Mouse (Mus musculus): ENCODE measurements around the gene Mat2a. TPM values are rescaled to one million over a fixed set of nuclear protein-coding genes. Genes with fewer than 3 reads are reported as not detected.

The Mat2a gene
- polyA plus RNA-seq, 1 experiment from 2014 or later = 405 TPM

- Histone ChIP-seq H3K4me3 (no peak overlapping the region), H3K9me3 (replicated peaks) (no peaks in the 10 kb centered on the region), H3K27me3 (no peaks in the 10 kb centered on the region), H3K4me1 (no peaks in the 10 kb centered on the region), H3K9ac (no peak overlapping the region), H3K36me3 (peaks cover 74% of the 10 kb centered on the region), H3K27ac (no peak overlapping the region), H3K4me2 (replicated peaks) (no peak overlapping the region)
- ATAC-seq (ENCODE audit: low FRiP score) = peak; percentile 82
- 42% methylated on average over 8 of the region's 8 CpGs for WGBS
These were observed 11.3 kb downstream of the Mat2a start for GRCm38 (mm10) chr6:72428036-72428435.

GRCm38 (mm10) chr6:72425646-72426045, 13.7 kb downstream of the Mat2a start:
- H3K4me3 ChIP-seq = no peak overlapping the region
- H3K36me3 ChIP-seq = peaks cover 77% of the 10 kb centered on the region
- no peak overlapping the region for H3K27ac ChIP-seq
- no peak for ATAC-seq (ENCODE audit: low FRiP score)
- H3K9me3 ChIP-seq (replicated peaks) = no peaks in the 10 kb centered on the region
- no peaks in the 10 kb centered on the region for H3K4me1 ChIP-seq
- H3K27me3 ChIP-seq = no peaks in the 10 kb centered on the region
- no peak overlapping the region for H3K4me2 ChIP-seq (replicated peaks)
- H3K9ac ChIP-seq = no peak overlapping the region
- 89% methylated on average over 11 of the region's 11 CpGs for WGBS

GRCm38 (mm10) chr6:72420901-72421300, 18.5 kb downstream of the Mat2a start:
- Histone ChIP-seq H3K27ac (no peak overlapping the region), H3K4me3 (no peak overlapping the region), H3K36me3 (peaks cover 82% of the 10 kb centered on the region), H3K9ac (no peak overlapping the region), H3K9me3 (replicated peaks) (no peaks in the 10 kb centered on the region), H3K4me1 (no peaks in the 10 kb centered on the region), H3K27me3 (no peaks in the 10 kb centered on the region), H3K4me2 (replicated peaks) (no peak overlapping the region)
- no peak for ATAC-seq (ENCODE audit: low FRiP score)
- 92% methylated on average over 10 of the region's 10 CpGs for WGBS

- Histone ChIP-seq H3K4me2 (replicated peaks) (no peak overlapping the region), H3K27ac (no peak overlapping the region), H3K9me3 (replicated peaks) (no peaks in the 10 kb centered on the region), H3K36me3 (peaks cover 71% of the 10 kb centered on the region), H3K9ac (no peak overlapping the region), H3K27me3 (no peaks in the 10 kb centered on the region), H3K4me3 (no peak overlapping the region), H3K4me1 (peaks cover 9% of the 10 kb centered on the region)
- WGBS = 84% methylated on average over 1 of the region's 1 CpGs
- no peak for ATAC-seq (ENCODE audit: low FRiP score)
These were observed 19.6 kb downstream of the Mat2a start for GRCm38 (mm10) chr6:72419806-72420205.

GRCm38 (mm10) chr6:72418279-72418678, 21.1 kb downstream of the Mat2a start:
- H3K9me3 ChIP-seq (replicated peaks) = no peaks in the 10 kb centered on the region
- no peak overlapping the region for H3K4me2 ChIP-seq (replicated peaks)
- H3K27me3 ChIP-seq = no peaks in the 10 kb centered on the region
- H3K4me1 ChIP-seq = peaks cover 17% of the 10 kb centered on the region
- 95% methylated on average over 4 of the region's 4 CpGs for WGBS
- no peak overlapping the region for H3K4me3 ChIP-seq
- H3K9ac ChIP-seq = no peak overlapping the region
- ATAC-seq (ENCODE audit: low FRiP score) = no peak
- H3K27ac ChIP-seq = no peak overlapping the region
- H3K36me3 ChIP-seq = peaks cover 56% of the 10 kb centered on the region

- H3K4me1 ChIP-seq = peaks cover 17% of the 10 kb centered on the region
- H3K4me3 ChIP-seq = no peak overlapping the region
- H3K27me3 ChIP-seq = no peaks in the 10 kb centered on the region
- ATAC-seq (ENCODE audit: low FRiP score) = no peak
- H3K27ac ChIP-seq = no peak overlapping the region
- H3K4me2 ChIP-seq (replicated peaks) = no peak overlapping the region
- H3K36me3 ChIP-seq = peaks cover 37% of the 10 kb centered on the region
- no peaks in the 10 kb centered on the region for H3K9me3 ChIP-seq (replicated peaks)
- H3K9ac ChIP-seq = no peak overlapping the region
- WGBS = 84% methylated on average over 7 of the region's 7 CpGs
These were observed 23.2 kb downstream of the Mat2a start for GRCm38 (mm10) chr6:72415964-72416772.

GRCm38 (mm10) chr6:72415181-72415580, 24.2 kb downstream of the Mat2a start:
- Histone ChIP-seq H3K27ac (no peak overlapping the region), H3K4me3 (peak overlapping the region; percentile 78; the same call in 1 of the 2 replicates), H3K9me3 (replicated peaks) (no peaks in the 10 kb centered on the region), H3K9ac (peak overlapping the region; percentile 84; the same call in 1 of the 2 replicates), H3K27me3 (no peaks in the 10 kb centered on the region), H3K4me1 (peaks cover 17% of the 10 kb centered on the region), H3K4me2 (replicated peaks) (peak overlapping the region; percentile 82), H3K36me3 (peaks cover 28% of the 10 kb centered on the region)
- ATAC-seq (ENCODE audit: low FRiP score) = no peak
- 84% methylated on average over 5 of the region's 5 CpGs for WGBS

- Histone ChIP-seq H3K9ac (peak within 1 kb of the TSS; percentile 84), H3K9me3 (replicated peaks) (no peaks in the 10 kb centered on the region), H3K4me2 (replicated peaks) (peak within 1 kb of the TSS; percentile 82), H3K36me3 (peaks cover 20% of the 10 kb centered on the region), H3K27ac (peak within 1 kb of the TSS; percentile 58; the same call in 1 of the 2 replicates), H3K4me1 (peaks cover 17% of the 10 kb centered on the region), H3K4me3 (peak within 1 kb of the TSS; percentile 78), H3K27me3 (no peaks in the 10 kb centered on the region)
- WGBS = 2% methylated on average over 33 of the region's 33 CpGs
- ATAC-seq (ENCODE audit: low FRiP score) = peak; percentile 96
These were observed 25.1 kb downstream of the Mat2a start, which contains the start of gene Ggcx for GRCm38 (mm10) chr6:72414076-72414756. TSS of gene Ggcx (plus strand) at chr6:72414308.

- no peak overlapping the region for H3K27ac ChIP-seq
- peaks cover 13% of the 10 kb centered on the region for H3K4me1 ChIP-seq
- WGBS = 89% methylated on average over 7 of the region's 7 CpGs
- H3K4me2 ChIP-seq (replicated peaks) = no peak overlapping the region
- H3K9ac ChIP-seq = no peak overlapping the region
- H3K9me3 ChIP-seq (replicated peaks) = no peaks in the 10 kb centered on the region
- no peak for ATAC-seq (ENCODE audit: low FRiP score)
- H3K36me3 ChIP-seq = no peaks in the 10 kb centered on the region
- H3K4me3 ChIP-seq = no peak overlapping the region
- H3K27me3 ChIP-seq = no peaks in the 10 kb centered on the region
These were observed 28.8 kb downstream of the Mat2a start for GRCm38 (mm10) chr6:72410518-72410917.

GRCm38 (mm10) chr6:72410003-72410402, 29.4 kb downstream of the Mat2a start:
- Histone ChIP-seq H3K4me2 (replicated peaks) (no peak overlapping the region), H3K9ac (no peak overlapping the region), H3K4me1 (peaks cover 9% of the 10 kb centered on the region), H3K4me3 (no peak overlapping the region), H3K27ac (no peak overlapping the region), H3K27me3 (no peaks in the 10 kb centered on the region), H3K9me3 (replicated peaks) (no peaks in the 10 kb centered on the region), H3K36me3 (no peaks in the 10 kb centered on the region)
- WGBS = 29% methylated on average over 1 of the region's 1 CpGs
- ATAC-seq (ENCODE audit: low FRiP score) = no peak

GRCm38 (mm10) chr6:72409567-72409966, 29.8 kb downstream of the Mat2a start:
- no peak overlapping the region for H3K27ac ChIP-seq
- peaks cover 5% of the 10 kb centered on the region; the same call in 1 of the 2 replicates for H3K4me1 ChIP-seq
- no peak for ATAC-seq (ENCODE audit: low FRiP score)
- H3K4me2 ChIP-seq (replicated peaks) = no peak overlapping the region
- H3K36me3 ChIP-seq = no peaks in the 10 kb centered on the region
- 20% methylated on average over 3 of the region's 3 CpGs for WGBS
- no peaks in the 10 kb centered on the region for H3K27me3 ChIP-seq
- H3K9me3 ChIP-seq (replicated peaks) = no peaks in the 10 kb centered on the region
- no peak overlapping the region for H3K4me3 ChIP-seq
- H3K9ac ChIP-seq = no peak overlapping the region

GRCm38 (mm10) chr6:72407119-72407518, 32.2 kb downstream of the Mat2a start:
- no peaks in the 10 kb centered on the region for H3K4me1 ChIP-seq
- no peak overlapping the region for H3K27ac ChIP-seq
- H3K9me3 ChIP-seq (replicated peaks) = no peaks in the 10 kb centered on the region
- H3K4me2 ChIP-seq (replicated peaks) = no peak overlapping the region
- 4% methylated on average over 5 of the region's 5 CpGs for WGBS
- no peak overlapping the region for H3K9ac ChIP-seq
- no peak overlapping the region for H3K4me3 ChIP-seq
- H3K36me3 ChIP-seq = no peaks in the 10 kb centered on the region
- H3K27me3 ChIP-seq = no peaks in the 10 kb centered on the region
- ATAC-seq (ENCODE audit: low FRiP score) = no peak
